Mouse (Mus musculus) forebrain, embryonic 12.5 days (tissue): ENCODE results near the gene Slco3a1. TPM values are rescaled to one million over a fixed set of nuclear protein-coding genes. Genes with fewer than 3 reads are reported as not detected.
"Not testable (repeated sequence)": the region's sequence is repeated elsewhere in the genome, so short reads cannot be mapped to it uniquely, and the experiment has no call there.

Experiments
- ATAC-seq: fragments of 200-750 bp; cut with Nextera tagmentation; 2 replicates; pipeline ENCODE4 v1.8.0; 2017; ENCODE audit warnings: moderate TSS enrichment; ENCODE audit not compliant: low FRiP score
- H3K27ac ChIP-seq: fragments of 300-500 bp; sonication (generic); 2 replicates; pipeline ENCODE4 v1.5.1; 2016; ENCODE audit warnings: mild to moderate bottlenecking
- H3K27me3 ChIP-seq: fragments of 300-500 bp; sonication (generic); 2 replicates; pipeline ENCODE4 v1.6.1; 2016; ENCODE audit warnings: mild to moderate bottlenecking
- H3K36me3 ChIP-seq: fragments of 300-500 bp; sonication (generic); replicated peaks from 2 replicates; pipeline ENCODE4 v1.6.1; 2016; ENCODE audit warnings: mild to moderate bottlenecking
- H3K4me1 ChIP-seq: fragments of 300-500 bp; sonication (generic); 2 replicates; pipeline ENCODE4 v1.6.1; 2016
- H3K4me2 ChIP-seq: fragments of 300-500 bp; sonication (generic); 2 replicates; pipeline ENCODE4 v1.6.1; 2016; ENCODE audit warnings: mild to moderate bottlenecking, moderate library complexity
- H3K4me3 ChIP-seq: fragments of 300-500 bp; sonication (generic); replicated peaks from 2 replicates; pipeline ENCODE4 v1.5.1; 2016; ENCODE audit warnings: mild to moderate bottlenecking
- H3K9ac ChIP-seq: fragments of 300-500 bp; sonication (generic); 2 replicates; pipeline ENCODE4 v1.6.1; 2016; ENCODE audit warnings: mild to moderate bottlenecking
- H3K9me3 ChIP-seq: fragments of 300-500 bp; sonication (generic); 2 replicates; pipeline ENCODE4 v1.6.1; 2016
- WGBS: fragments of 180-500 bp; shearing (Covaris S2); methylation state at CpG from one replicate; pipeline ENCODE4 v1.1.7; 2016; 5-methylcytosine and 5-hydroxymethylcytosine counted together
- polyA plus RNA-seq: library from polyadenylated mRNA; unstranded; fragments of >200 nt; fragmentation: Nextera tagmentation; extraction: Ambion mirVana; gene quantifications from 2 replicates; pipeline ENCODE4 v1.2.1, GENCODE M21; 2016

The Slco3a1 gene
- polyA plus RNA-seq, 1 experiment from 2014 or later = 12.0 TPM

- no peaks in the 10 kb centered on the region for H3K9me3 ChIP-seq
- no peak for ATAC-seq
- H3K27ac ChIP-seq = no peak overlapping the region
- no peak overlapping the region for H3K4me2 ChIP-seq
- no peaks in the 10 kb centered on the region for H3K36me3 ChIP-seq
- no peak overlapping the region for H3K9ac ChIP-seq
- peaks cover 8% of the 10 kb centered on the region; the same call in 1 of the 2 replicates for H3K4me1 ChIP-seq
- no peak overlapping the region for H3K4me3 ChIP-seq
- WGBS = 71% methylated on average over 13 of the region's 13 CpGs
- no peaks in the 10 kb centered on the region for H3K27me3 ChIP-seq
Observed at GRCm38 (mm10) chr7:74422002-74422401, 132.6 kb downstream of the Slco3a1 start.

GRCm38 (mm10) chr7:74421591-74421990 is 133.0 kb downstream of the Slco3a1 start:
- peaks cover 8% of the 10 kb centered on the region; the same call in 1 of the 2 replicates for H3K4me1 ChIP-seq
- H3K4me2 ChIP-seq = no peak overlapping the region
- no peak overlapping the region for H3K4me3 ChIP-seq
- no peaks in the 10 kb centered on the region for H3K27me3 ChIP-seq
- no peak for ATAC-seq
- no peak overlapping the region for H3K9ac ChIP-seq
- WGBS = 69% methylated on average over 2 of the region's 2 CpGs
- no peaks in the 10 kb centered on the region for H3K36me3 ChIP-seq
- H3K27ac ChIP-seq = no peak overlapping the region
- no peaks in the 10 kb centered on the region for H3K9me3 ChIP-seq

- peaks cover 8% of the 10 kb centered on the region; the same call in 1 of the 2 replicates for H3K4me1 ChIP-seq
- H3K9ac ChIP-seq = no peak overlapping the region
- H3K9me3 ChIP-seq = no peaks in the 10 kb centered on the region
- H3K27me3 ChIP-seq = no peaks in the 10 kb centered on the region
- H3K4me2 ChIP-seq = no peak overlapping the region
- no peaks in the 10 kb centered on the region for H3K36me3 ChIP-seq
- WGBS = 81% methylated on average over 4 of the region's 4 CpGs
- H3K4me3 ChIP-seq = no peak overlapping the region
- no peak for ATAC-seq
- no peak overlapping the region for H3K27ac ChIP-seq
Observed at GRCm38 (mm10) chr7:74419706-74420105, 134.9 kb downstream of the Slco3a1 start.

- H3K4me1 ChIP-seq = peaks cover 6% of the 10 kb centered on the region
- 86% methylated on average over 6 of the region's 6 CpGs for WGBS
- ATAC-seq = no peak
Observed at GRCm38 (mm10) chr7:74417009-74417408, 137.6 kb downstream of the Slco3a1 start.

GRCm38 (mm10) chr7:74415241-74415640 is 139.3 kb downstream of the Slco3a1 start:
- Histone ChIP-seq H3K4me3 (no peak overlapping the region), H3K4me2 (no peak overlapping the region), H3K9ac (no peak overlapping the region), H3K9me3 (no peaks in the 10 kb centered on the region), H3K27ac (no peak overlapping the region), H3K4me1 (peaks cover 6% of the 10 kb centered on the region), H3K36me3 (no peaks in the 10 kb centered on the region), H3K27me3 (no peaks in the 10 kb centered on the region)
- no peak for ATAC-seq
- WGBS = 92% methylated on average over 6 of the region's 6 CpGs

More at GRCm38 (mm10) chr7:74417009-74417408, 137.6 kb downstream of the Slco3a1 start:
- H3K27ac ChIP-seq = no peak overlapping the region
- H3K36me3 ChIP-seq = no peaks in the 10 kb centered on the region
- no peak overlapping the region for H3K9ac ChIP-seq
- H3K4me2 ChIP-seq = no peak overlapping the region
- H3K9me3 ChIP-seq = no peaks in the 10 kb centered on the region
- H3K4me3 ChIP-seq = no peak overlapping the region
- H3K27me3 ChIP-seq = no peaks in the 10 kb centered on the region

- Histone ChIP-seq H3K27ac (peak overlapping the region; percentile 31; the same call in 1 of the 2 replicates), H3K9me3 (no peaks in the 10 kb centered on the region), H3K27me3 (no peaks in the 10 kb centered on the region), H3K4me2 (no peak overlapping the region), H3K4me3 (no peak overlapping the region), H3K9ac (no peak overlapping the region), H3K36me3 (no peaks in the 10 kb centered on the region), H3K4me1 (peaks cover 7% of the 10 kb centered on the region)
- ATAC-seq = no peak
- WGBS = 49% methylated on average over 9 of the region's 9 CpGs
Observed at GRCm38 (mm10) chr7:74413738-74414716, 140.6 kb downstream of the Slco3a1 start.

- Histone ChIP-seq H3K4me3 (no peak overlapping the region), H3K4me2 (no peak overlapping the region), H3K36me3 (no peaks in the 10 kb centered on the region), H3K9ac (no peak overlapping the region), H3K27ac (no peak overlapping the region), H3K27me3 (no peaks in the 10 kb centered on the region), H3K9me3 (no peaks in the 10 kb centered on the region), H3K4me1 (peaks cover 12% of the 10 kb centered on the region)
- 62% methylated on average over 13 of the region's 13 CpGs for WGBS
- no peak for ATAC-seq
Observed at GRCm38 (mm10) chr7:74408601-74409323, 145.8 kb downstream of the Slco3a1 start.

GRCm38 (mm10) chr7:74407851-74408250 is 146.7 kb downstream of the Slco3a1 start:
- ATAC-seq, H3K9ac ChIP-seq, H3K36me3 ChIP-seq, H3K4me1 ChIP-seq, H3K9me3 ChIP-seq, H3K27me3 ChIP-seq, H3K4me3 ChIP-seq, H3K27ac ChIP-seq, H3K4me2 ChIP-seq: not testable (repeated sequence)

- ATAC-seq = no peak
- H3K9me3 ChIP-seq = no peaks in the 10 kb centered on the region
- H3K4me2 ChIP-seq = no peak overlapping the region
- no peaks in the 10 kb centered on the region for H3K4me1 ChIP-seq
- WGBS = 90% methylated on average over 6 of the region's 6 CpGs
- H3K27ac ChIP-seq = no peak overlapping the region
- no peak overlapping the region for H3K4me3 ChIP-seq
- no peaks in the 10 kb centered on the region for H3K27me3 ChIP-seq
- H3K36me3 ChIP-seq = no peaks in the 10 kb centered on the region
- H3K9ac ChIP-seq = no peak overlapping the region
Observed at GRCm38 (mm10) chr7:74399729-74400128, 154.9 kb downstream of the Slco3a1 start.

GRCm38 (mm10) chr7:74399154-74399553 is 155.4 kb downstream of the Slco3a1 start:
- no peak overlapping the region for H3K4me3 ChIP-seq
- H3K27me3 ChIP-seq = no peaks in the 10 kb centered on the region
- WGBS = 84% methylated on average over 4 of the region's 4 CpGs
- no peaks in the 10 kb centered on the region for H3K9me3 ChIP-seq
- ATAC-seq = no peak
- H3K9ac ChIP-seq = no peak overlapping the region
- H3K4me2 ChIP-seq = no peak overlapping the region
- no peak overlapping the region for H3K27ac ChIP-seq
- H3K36me3 ChIP-seq = no peaks in the 10 kb centered on the region
- no peaks in the 10 kb centered on the region for H3K4me1 ChIP-seq

GRCm38 (mm10) chr7:74398326-74398725 is 156.3 kb downstream of the Slco3a1 start:
- WGBS = 79% methylated on average over 2 of the region's 2 CpGs
- ATAC-seq = no peak
- no peak overlapping the region for H3K4me3 ChIP-seq
- H3K4me1 ChIP-seq = no peaks in the 10 kb centered on the region
- no peaks in the 10 kb centered on the region for H3K27me3 ChIP-seq
- no peaks in the 10 kb centered on the region for H3K9me3 ChIP-seq
- H3K27ac ChIP-seq = no peak overlapping the region
- H3K4me2 ChIP-seq = no peak overlapping the region
- H3K9ac ChIP-seq = no peak overlapping the region
- H3K36me3 ChIP-seq = no peaks in the 10 kb centered on the region

GRCm38 (mm10) chr7:74391451-74391873 is 163.1 kb downstream of the Slco3a1 start:
- WGBS = 82% methylated on average over 5 of the region's 5 CpGs
- H3K27me3 ChIP-seq = no peaks in the 10 kb centered on the region
- H3K36me3 ChIP-seq = no peaks in the 10 kb centered on the region

More at GRCm38 (mm10) chr7:74391451-74391873, 163.1 kb downstream of the Slco3a1 start:
- H3K4me2 ChIP-seq = no peak overlapping the region
- no peaks in the 10 kb centered on the region for H3K4me1 ChIP-seq
- no peak overlapping the region for H3K27ac ChIP-seq
- no peak for ATAC-seq
- H3K9me3 ChIP-seq = no peaks in the 10 kb centered on the region
- H3K9ac ChIP-seq = no peak overlapping the region
- no peak overlapping the region for H3K4me3 ChIP-seq
